Mouse (Mus musculus): ENCODE data around the gene Csf2rb.

DNA sequence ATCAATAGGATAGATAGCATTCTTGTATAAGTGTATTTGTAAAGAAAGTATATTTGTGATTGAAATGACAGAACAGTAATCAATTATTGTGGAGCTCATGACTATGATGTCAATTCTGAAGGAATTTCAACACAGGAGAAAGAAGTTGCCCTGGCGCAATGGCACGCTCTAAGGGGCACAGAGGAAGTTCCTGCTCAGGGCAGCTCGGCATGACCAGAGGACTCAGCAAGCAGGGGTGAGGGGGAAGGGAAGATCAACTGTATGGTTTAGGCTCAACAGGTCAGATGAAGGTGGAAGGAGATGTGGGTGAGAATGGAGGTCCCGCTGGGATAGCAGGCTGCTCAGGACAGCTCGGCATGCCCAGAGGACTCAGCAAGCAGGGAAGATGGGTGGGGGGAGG lies 30.0 kb downstream of the Csf2rb start:
- no peak for TF ChIP-seq CTCF (IDR thresholded peaks at IDR 0.05)
- no peak for TF ChIP-seq EP300 (IDR thresholded peaks at IDR 0.05)

Measured in lung, postnatal 0 days (tissue).